Comparison of ENCODE assay signal across 22 mouse cellular contexts in genomic region chr13:107093683-107094082, GRCm38 (mm10).
DNase-seq lines count a peak whose midpoint lies in the region; ATAC-seq and TF ChIP-seq lines count a peak whose summit lies in the region.
"Had no signal": no experiment of that assay in that cellular context is flagged by ENCODE, and none has a peak within 500 bp of the region (broad histone marks: within the 10 kb centered on the region; RNA-seq: fewer than 3 reads in every experiment).

No protein-coding gene starts in this region.

- no peaks in the 10 kb centered on the region for H3K36me3 ChIP-seq in heart, embryonic 16.5 days (ENCODE audit: control insufficient read depth, insufficient read depth)
- H3K36me3 ChIP-seq in heart, embryonic 10.5 days = no peaks in the 10 kb centered on the region
- no peaks in the 10 kb centered on the region for H3K36me3 ChIP-seq in neural tube, embryonic 13.5 days
- H3K36me3 ChIP-seq in neural tube, embryonic 15.5 days = no peaks in the 10 kb centered on the region
- H3K36me3 ChIP-seq in liver, embryonic 13.5 days = peaks cover 8% of the 10 kb centered on the region
- no peaks in the 10 kb centered on the region for H3K36me3 ChIP-seq in myocyte (ENCODE audit: control insufficient read depth, insufficient read depth)
- H3K36me3 ChIP-seq: forebrain, embryonic 12.5 days; G1E; limb, embryonic 15.5 days; neural tube, embryonic 12.5 days had no signal

- 81% methylated on average over 2 of the region's 2 CpGs for WGBS in heart, embryonic 16.5 days
- WGBS in heart, embryonic 10.5 days = 83% methylated on average over 2 of the region's 2 CpGs
- 97% methylated on average over 2 of the region's 2 CpGs for WGBS in neural tube, embryonic 13.5 days
- 88% methylated on average over 2 of the region's 2 CpGs for WGBS in neural tube, embryonic 15.5 days
- WGBS in liver, embryonic 13.5 days (ENCODE audit: insufficient replicate concordance) = 69% methylated on average over 2 of the region's 2 CpGs

- ATAC-seq in heart, embryonic 16.5 days (replicated peaks; ENCODE audit: extremely low read depth, insufficient read depth, low FRiP score) = no peak
- no peak for ATAC-seq in neural tube, embryonic 13.5 days (ENCODE audit: low read depth)
- no peak for ATAC-seq in neural tube, embryonic 15.5 days (ENCODE audit: low FRiP score)
- ATAC-seq in liver, embryonic 13.5 days (ENCODE audit: low read depth) = peak; percentile 39

- peaks cover 22% of the 10 kb centered on the region for H3K4me1 ChIP-seq in heart, embryonic 16.5 days (ENCODE audit: control insufficient read depth, insufficient read depth, low read length)
- peaks cover 22% of the 10 kb centered on the region for H3K4me1 ChIP-seq in heart, embryonic 10.5 days
- no peaks in the 10 kb centered on the region for H3K4me1 ChIP-seq in neural tube, embryonic 13.5 days (replicated peaks)
- H3K4me1 ChIP-seq in neural tube, embryonic 15.5 days = no peaks in the 10 kb centered on the region
- peaks cover 65% of the 10 kb centered on the region for H3K4me1 ChIP-seq in liver, embryonic 13.5 days (replicated peaks)
- H3K4me1 ChIP-seq: neural tube, embryonic 12.5 days had no signal

- H3K79me2 ChIP-seq in myocyte (ENCODE audit: control insufficient read depth, insufficient read depth) = no peaks in the 10 kb centered on the region

- no peak overlapping the region for H3K4me2 ChIP-seq in heart, embryonic 16.5 days (ENCODE audit: low read depth, low read length)
- H3K4me2 ChIP-seq in neural tube, embryonic 13.5 days = no peak overlapping the region
- H3K4me2 ChIP-seq in neural tube, embryonic 15.5 days = no peak overlapping the region
- no peak overlapping the region for H3K4me2 ChIP-seq in liver, embryonic 13.5 days
- H3K4me2 ChIP-seq in myocyte (ENCODE audit: low read depth) = peak overlapping the region; percentile 46
- H3K4me2 ChIP-seq: forebrain, embryonic 12.5 days; hindbrain, embryonic 14.5 days; limb, embryonic 15.5 days; neural tube, embryonic 12.5 days had no signal

- peak overlapping the region; percentile 91 for H3K27ac ChIP-seq in heart, embryonic 16.5 days (ENCODE audit: low read length)
- H3K27ac ChIP-seq in heart, embryonic 10.5 days = no peak overlapping the region
- H3K27ac ChIP-seq in neural tube, embryonic 13.5 days (replicated peaks) = 0 out of 2 replicates have a peak overlapping the region, but pooled peaks have one; percentile 4
- H3K27ac ChIP-seq in neural tube, embryonic 15.5 days (replicated peaks) = no peak overlapping the region
- H3K27ac ChIP-seq in liver, embryonic 13.5 days = no peak overlapping the region
- H3K27ac ChIP-seq: forebrain, embryonic 12.5 days; hindbrain, embryonic 14.5 days; limb, embryonic 15.5 days; neural tube, embryonic 12.5 days had no signal

- no peak overlapping the region for H3K9ac ChIP-seq in heart, embryonic 16.5 days (ENCODE audit: low read length)
- no peak overlapping the region for H3K9ac ChIP-seq in neural tube, embryonic 13.5 days
- no peak overlapping the region for H3K9ac ChIP-seq in neural tube, embryonic 15.5 days (replicated peaks)
- H3K9ac ChIP-seq in liver, embryonic 13.5 days = no peak overlapping the region
- H3K9ac ChIP-seq: forebrain, embryonic 12.5 days; hindbrain, embryonic 14.5 days; limb, embryonic 15.5 days; neural tube, embryonic 12.5 days had no signal

- H3K9me3 ChIP-seq in heart, embryonic 16.5 days (replicated peaks; ENCODE audit: control insufficient read depth, low read length) = no peaks in the 10 kb centered on the region
- no peaks in the 10 kb centered on the region for H3K9me3 ChIP-seq in heart, embryonic 10.5 days
- H3K9me3 ChIP-seq in neural tube, embryonic 13.5 days = no peaks in the 10 kb centered on the region
- no peaks in the 10 kb centered on the region for H3K9me3 ChIP-seq in neural tube, embryonic 15.5 days (replicated peaks)
- H3K9me3 ChIP-seq in liver, embryonic 13.5 days (replicated peaks) = no peaks in the 10 kb centered on the region
- H3K9me3 ChIP-seq: forebrain, embryonic 12.5 days; G1E; limb, embryonic 15.5 days; neural tube, embryonic 12.5 days had no signal

- H3K4me3 ChIP-seq in heart, embryonic 16.5 days (ENCODE audit: low read length) = no peak overlapping the region
- H3K4me3 ChIP-seq in heart, embryonic 10.5 days = no peak overlapping the region
- no peak overlapping the region for H3K4me3 ChIP-seq in neural tube, embryonic 13.5 days
- no peak overlapping the region for H3K4me3 ChIP-seq in neural tube, embryonic 15.5 days (replicated peaks)
- H3K4me3 ChIP-seq in liver, embryonic 13.5 days (replicated peaks) = no peak overlapping the region
- no peak overlapping the region for H3K4me3 ChIP-seq in myocyte
- H3K4me3 ChIP-seq: forebrain, embryonic 12.5 days; limb, embryonic 15.5 days; neural tube, embryonic 12.5 days had no signal

- no peak for TF ChIP-seq POLR2A in myocyte (IDR thresholded peaks at IDR 0.05; ENCODE audit: insufficient read length, low read depth)

- no peak overlapping the region for H3ac ChIP-seq in myocyte (ENCODE audit: control insufficient read depth, insufficient read length)

- DNase-seq in heart, embryonic 10.5 days (ENCODE audit: low spot score) = no peak
- no peak for DNase-seq in liver, embryonic 13.5 days
- DNase-seq in gastrocnemius, postnatal 10 days = no peak
- no peak for DNase-seq in lung, adult 18-20 months
- DNase-seq: adrenal gland, postnatal 36 days; cerebellum, adult 9-10 months; gastrocnemius, postnatal 36 days; heart, postnatal 36 days; kidney, adult 2 months; kidney, postnatal 10 days; left cerebral cortex, postnatal 4 days; lung, postnatal 10 days had no signal

- no peaks in the 10 kb centered on the region for H3K27me3 ChIP-seq in heart, embryonic 16.5 days (ENCODE audit: control insufficient read depth, insufficient read depth, low read length)
- H3K27me3 ChIP-seq in heart, embryonic 10.5 days (ENCODE audit: insufficient read depth, poor library complexity, severe bottlenecking) = no peaks in the 10 kb centered on the region
- no peaks in the 10 kb centered on the region for H3K27me3 ChIP-seq in neural tube, embryonic 13.5 days
- no peaks in the 10 kb centered on the region for H3K27me3 ChIP-seq in neural tube, embryonic 15.5 days (replicated peaks)
- H3K27me3 ChIP-seq in liver, embryonic 13.5 days = no peaks in the 10 kb centered on the region
- no peaks in the 10 kb centered on the region for H3K27me3 ChIP-seq in myocyte (ENCODE audit: control insufficient read depth, insufficient read depth, insufficient read length)
- H3K27me3 ChIP-seq: forebrain, embryonic 12.5 days; limb, embryonic 15.5 days; neural tube, embryonic 12.5 days; Patski had no signal

TF ChIP-seq in myocyte, 11 proteins besides CTCF, POLR2A, EP300 and RAD21:
- TF ChIP-seq TCF3 (IDR thresholded peaks at IDR 0.05; ENCODE audit: insufficient read length, low read depth) = peak; percentile 59
- TF ChIP-seq USF1 (IDR thresholded peaks at IDR 0.05; ENCODE audit: low read depth) = no peak
- TF ChIP-seq MYOG (IDR thresholded peaks at IDR 0.05; ENCODE audit: control insufficient read depth in 1 of 3, insufficient read depth in 1 of 3, insufficient read length in 2 of 3, low read depth in 2 of 3) = peak; percentile 88 to 97 (median 93)
- no peak for TF ChIP-seq E2F4 (IDR thresholded peaks at IDR 0.05; ENCODE audit: insufficient read depth)
- peak; percentile 60 for TF ChIP-seq TCF12 (IDR thresholded peaks at IDR 0.05; ENCODE audit: insufficient read depth, poor library complexity, severe bottlenecking)
- TF ChIP-seq MYOD1 (IDR thresholded peaks at IDR 0.05; ENCODE audit: control insufficient read depth in 1 of 3, insufficient read length in 2 of 3, low read depth in 2 of 3) = peak; percentile 60 to 94 (median 75)

Comparison
In these comparisons a context has a peak if more than half of its experiments do, and no peak if none do; other contexts are left out.
1. H3K27ac ChIP-seq: peak in heart, embryonic 16.5 days (single experiment) and neural tube, embryonic 13.5 days (single experiment); none in heart, embryonic 10.5 days (single experiment), neural tube, embryonic 15.5 days (single experiment) and liver, embryonic 13.5 days (single experiment).